9 mouse cellular contexts compared by ENCODE assay signal in the genomic region with DNA sequence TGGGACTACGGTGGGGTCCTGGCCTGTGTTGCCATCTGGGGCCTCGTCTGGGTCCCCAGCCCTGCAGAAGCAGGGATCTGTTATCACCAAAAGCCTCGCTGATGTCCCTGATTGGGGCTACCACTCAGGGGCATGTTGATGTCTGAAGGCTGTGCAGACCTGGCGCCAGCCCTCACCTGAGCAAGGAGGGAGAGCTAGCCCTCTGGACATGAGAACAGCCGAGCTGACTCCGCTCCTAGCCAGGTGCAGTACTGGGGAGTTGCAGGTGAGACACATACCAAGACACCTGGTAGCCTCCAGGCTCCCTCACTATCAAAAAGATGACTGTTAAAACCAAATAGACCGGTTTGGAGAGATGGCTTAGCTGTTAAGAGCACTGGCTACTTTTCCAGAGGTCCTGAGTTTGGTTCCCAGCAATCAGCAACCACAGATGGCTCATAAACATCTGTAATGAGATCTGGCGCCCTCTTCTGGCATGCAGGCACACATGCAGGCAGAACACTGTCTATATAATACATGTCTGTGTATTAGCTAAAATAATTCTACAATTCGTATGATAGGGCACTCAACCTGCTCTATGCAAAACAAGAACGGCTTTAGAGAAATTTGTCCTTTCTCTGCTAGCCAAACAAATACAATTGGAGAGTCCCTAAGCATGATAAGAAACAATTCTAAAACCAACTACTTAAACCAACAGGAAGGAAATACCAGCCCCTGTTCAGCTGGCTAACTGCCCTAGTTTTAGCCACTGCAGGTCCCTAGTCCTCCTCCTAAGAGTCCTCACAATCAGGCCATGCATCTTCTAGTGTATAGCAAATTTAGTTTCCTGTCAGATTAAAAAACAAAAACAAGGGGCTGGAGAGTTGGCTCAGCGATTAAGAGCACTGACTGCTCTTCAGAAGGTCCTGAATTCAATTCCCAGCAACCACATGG. TPM values are rescaled to one million over a fixed set of nuclear protein-coding genes. Genes with fewer than 3 reads are reported as not detected.
A peak's percentile ranks its signal among the peaks of the same experiment; 100 is the strongest.
DNase-seq lines count a peak whose midpoint lies in the region; ATAC-seq and TF ChIP-seq lines count a peak whose summit lies in the region.
"Had no signal": no experiment of that assay in that cellular context is flagged by ENCODE, and none has a peak within 500 bp of the region (broad histone marks: within the 10 kb centered on the region; RNA-seq: fewer than 3 reads in every experiment).

No protein-coding gene starts in this region.

- no peaks in the 10 kb centered on the region for H3K9me3 ChIP-seq in forebrain, postnatal 0 days (ENCODE audit: low read length)
- H3K9me3 ChIP-seq in forebrain, embryonic 12.5 days = no peaks in the 10 kb centered on the region
- no peaks in the 10 kb centered on the region for H3K9me3 ChIP-seq in midbrain, postnatal 0 days (ENCODE audit: low read length)
- no peaks in the 10 kb centered on the region for H3K9me3 ChIP-seq in midbrain, embryonic 16.5 days (replicated peaks; ENCODE audit: control insufficient read depth, low read length, poor library complexity, severe bottlenecking)
- H3K9me3 ChIP-seq in hindbrain, embryonic 12.5 days (replicated peaks) = no peaks in the 10 kb centered on the region
- H3K9me3 ChIP-seq: hindbrain, embryonic 15.5 days had no signal

- no peak for TF ChIP-seq POLR2A in cortical plate, adult 2 months (IDR thresholded peaks at IDR 0.05; ENCODE audit: extremely low read depth, insufficient read depth, low read length)

- H3K4me1 ChIP-seq in forebrain, postnatal 0 days (ENCODE audit: insufficient read depth) = no peaks in the 10 kb centered on the region
- H3K4me1 ChIP-seq in forebrain, embryonic 12.5 days = no peaks in the 10 kb centered on the region
- no peaks in the 10 kb centered on the region for H3K4me1 ChIP-seq in midbrain, postnatal 0 days (ENCODE audit: insufficient read depth, low read length)
- no peaks in the 10 kb centered on the region for H3K4me1 ChIP-seq in midbrain, embryonic 16.5 days (ENCODE audit: control insufficient read depth, insufficient read depth, low read length)
- H3K4me1 ChIP-seq in cortical plate, adult 2 months (ENCODE audit: control insufficient read depth, insufficient read depth, low read length) = no peaks in the 10 kb centered on the region
- H3K4me1 ChIP-seq in hindbrain, embryonic 12.5 days = no peaks in the 10 kb centered on the region
- H3K4me1 ChIP-seq: hindbrain, embryonic 15.5 days had no signal

- no peak overlapping the region for H3K9ac ChIP-seq in forebrain, postnatal 0 days
- H3K9ac ChIP-seq in forebrain, embryonic 12.5 days = no peak overlapping the region
- no peak overlapping the region for H3K9ac ChIP-seq in midbrain, postnatal 0 days (replicated peaks; ENCODE audit: low read length, poor library complexity, severe bottlenecking)
- H3K9ac ChIP-seq in midbrain, embryonic 16.5 days (ENCODE audit: low read depth, low read length) = no peak overlapping the region
- H3K9ac ChIP-seq in hindbrain, embryonic 12.5 days = no peak overlapping the region
- H3K9ac ChIP-seq: hindbrain, embryonic 15.5 days had no signal

- no peak overlapping the region for H3K27ac ChIP-seq in forebrain, postnatal 0 days (ENCODE audit: low read depth, low read length)
- no peak overlapping the region for H3K27ac ChIP-seq in forebrain, embryonic 12.5 days
- no peak overlapping the region for H3K27ac ChIP-seq in midbrain, postnatal 0 days (ENCODE audit: low read depth, low read length)
- H3K27ac ChIP-seq in midbrain, embryonic 16.5 days (ENCODE audit: low read length) = no peak overlapping the region
- H3K27ac ChIP-seq in cortical plate, adult 2 months (ENCODE audit: insufficient read depth, low read length) = no peak overlapping the region
- no peak overlapping the region for H3K27ac ChIP-seq in hindbrain, embryonic 12.5 days
- H3K27ac ChIP-seq: hindbrain, embryonic 15.5 days had no signal

- no peak for ATAC-seq in forebrain, postnatal 0 days
- ATAC-seq in forebrain, embryonic 12.5 days (ENCODE audit: low FRiP score) = no peak
- ATAC-seq in midbrain, postnatal 0 days (ENCODE audit: low FRiP score) = no peak
- no peak for ATAC-seq in midbrain, embryonic 16.5 days
- ATAC-seq in hindbrain, embryonic 12.5 days (ENCODE audit: low FRiP score) = no peak

- no peak overlapping the region for H3K4me3 ChIP-seq in forebrain, postnatal 0 days (ENCODE audit: low read depth, low read length)
- no peak overlapping the region for H3K4me3 ChIP-seq in forebrain, embryonic 12.5 days (replicated peaks)
- H3K4me3 ChIP-seq in midbrain, postnatal 0 days (ENCODE audit: low read depth, low read length) = no peak overlapping the region
- no peak overlapping the region for H3K4me3 ChIP-seq in midbrain, embryonic 16.5 days (ENCODE audit: low read depth, low read length)
- no peak overlapping the region for H3K4me3 ChIP-seq in cortical plate, adult 2 months (ENCODE audit: insufficient read depth, low read length)
- no peak overlapping the region for H3K4me3 ChIP-seq in hindbrain, embryonic 12.5 days
- H3K4me3 ChIP-seq: hindbrain, embryonic 15.5 days had no signal

- H3K27me3 ChIP-seq in forebrain, postnatal 0 days (ENCODE audit: insufficient read depth, low read length) = no peaks in the 10 kb centered on the region
- H3K27me3 ChIP-seq in forebrain, embryonic 12.5 days = no peaks in the 10 kb centered on the region
- no peaks in the 10 kb centered on the region for H3K27me3 ChIP-seq in midbrain, postnatal 0 days (ENCODE audit: insufficient read depth, low read length)
- no peaks in the 10 kb centered on the region for H3K27me3 ChIP-seq in midbrain, embryonic 16.5 days (ENCODE audit: control insufficient read depth, insufficient read depth, low read depth, low read length)
- no peaks in the 10 kb centered on the region for H3K27me3 ChIP-seq in hindbrain, embryonic 12.5 days
- H3K27me3 ChIP-seq: hindbrain, embryonic 15.5 days had no signal

- 77% methylated on average over 11 of the region's 11 CpGs for WGBS in forebrain, postnatal 0 days
- 79% methylated on average over 11 of the region's 11 CpGs for WGBS in forebrain, embryonic 12.5 days
- 73% methylated on average over 11 of the region's 11 CpGs for WGBS in midbrain, postnatal 0 days
- 76% methylated on average over 11 of the region's 11 CpGs for WGBS in midbrain, embryonic 16.5 days
- 76% methylated on average over 11 of the region's 11 CpGs for WGBS in hindbrain, embryonic 12.5 days

- H3K36me3 ChIP-seq in forebrain, postnatal 0 days (ENCODE audit: insufficient read depth) = no peaks in the 10 kb centered on the region
- no peaks in the 10 kb centered on the region for H3K36me3 ChIP-seq in forebrain, embryonic 12.5 days (replicated peaks)
- no peaks in the 10 kb centered on the region for H3K36me3 ChIP-seq in midbrain, postnatal 0 days (ENCODE audit: insufficient read depth, low read length)
- H3K36me3 ChIP-seq in midbrain, embryonic 16.5 days (ENCODE audit: control insufficient read depth, insufficient read depth, low read length) = no peaks in the 10 kb centered on the region
- no peaks in the 10 kb centered on the region for H3K36me3 ChIP-seq in hindbrain, embryonic 12.5 days
- H3K36me3 ChIP-seq: hindbrain, embryonic 15.5 days had no signal

- no peak overlapping the region for H3K4me2 ChIP-seq in forebrain, postnatal 0 days (ENCODE audit: low read depth)
- H3K4me2 ChIP-seq in forebrain, embryonic 12.5 days = no peak overlapping the region
- no peak overlapping the region for H3K4me2 ChIP-seq in midbrain, postnatal 0 days (ENCODE audit: low read depth, low read length, poor library complexity, severe bottlenecking)
- no peak overlapping the region for H3K4me2 ChIP-seq in midbrain, embryonic 16.5 days (ENCODE audit: low read length)
- H3K4me2 ChIP-seq in hindbrain, embryonic 12.5 days (replicated peaks) = no peak overlapping the region
- H3K4me2 ChIP-seq: hindbrain, embryonic 15.5 days had no signal

- TF ChIP-seq CTCF in forebrain, postnatal 0 days (IDR thresholded peaks at IDR 0.05; ENCODE audit: low read depth) = peak; percentile 39
- TF ChIP-seq CTCF in midbrain, postnatal 0 days (IDR thresholded peaks at IDR 0.05) = peak; percentile 56
- 0 out of 2 replicates have a peak, but pooled peaks have one; percentile 8 for TF ChIP-seq CTCF in cortical plate, adult 2 months (IDR thresholded peaks at IDR 0.05; ENCODE audit: extremely low read depth, insufficient read depth, low read length)

- DNase-seq in forebrain, postnatal 0 days = no peak
- DNase-seq in midbrain, postnatal 0 days (ENCODE audit: low spot score) = no peak
- peak; percentile 19 to 51 for DNase-seq in spleen, postnatal 10 days (ENCODE audit: low spot score in 2 of 2)
- DNase-seq in right cerebral cortex, postnatal 10 days (ENCODE audit: low spot score in 2 of 2) = no peak

RNA-seq across cellular contexts. Expression of a gene that starts 12.0 kb away (rescaled TPM):
- total RNA-seq in forebrain, postnatal 0 days (2014; rRNA removed) = not detected in 2 replicates
- polyA plus RNA-seq in forebrain, postnatal 0 days (2015; fragmentation: Nextera tagmentation; extraction: Ambion mirVana) = 0.88 and 2.0 TPM in 2 replicates
- polyA plus RNA-seq in forebrain, embryonic 12.5 days (2016; fragmentation: Nextera tagmentation; extraction: Ambion mirVana) = 0.73 and 0.75 TPM in 2 replicates
- total RNA-seq in midbrain, postnatal 0 days (2014; rRNA removed) = not detected in 2 replicates
- 1.1 and 1.5 TPM in 2 replicates for polyA plus RNA-seq in midbrain, postnatal 0 days (2015; fragmentation: Nextera tagmentation; extraction: Ambion mirVana)
- polyA plus RNA-seq in midbrain, embryonic 16.5 days (2015; fragmentation: Nextera tagmentation; extraction: Ambion mirVana) = 0.41 and 0.48 TPM in 2 replicates
- not detected in 2 replicates for polyA plus RNA-seq in cortical plate, adult 2 months (2012; rRNA removed)
- 1.5 TPM in 2 replicates for polyA plus RNA-seq in hindbrain, embryonic 12.5 days (2016; fragmentation: Nextera tagmentation; extraction: Ambion mirVana)

RNA-seq across cellular contexts. Expression of a gene that starts 42.0 kb away (rescaled TPM):
- 5.2 and 8.3 TPM in 2 replicates for total RNA-seq in forebrain, postnatal 0 days (2014; rRNA removed)
- polyA plus RNA-seq in forebrain, postnatal 0 days (2015; fragmentation: Nextera tagmentation; extraction: Ambion mirVana) = 2.2 and 3.1 TPM in 2 replicates
- 19.7 and 22.2 TPM in 2 replicates for polyA plus RNA-seq in forebrain, embryonic 12.5 days (2016; fragmentation: Nextera tagmentation; extraction: Ambion mirVana)
- 6.5 and 7.1 TPM in 2 replicates for total RNA-seq in midbrain, postnatal 0 days (2014; rRNA removed)
- polyA plus RNA-seq in midbrain, postnatal 0 days (2015; fragmentation: Nextera tagmentation; extraction: Ambion mirVana) = 2.8 TPM in 2 replicates
- 4.8 and 4.9 TPM in 2 replicates for polyA plus RNA-seq in midbrain, embryonic 16.5 days (2015; fragmentation: Nextera tagmentation; extraction: Ambion mirVana)
- 2.4 and 2.6 TPM in 2 replicates for polyA plus RNA-seq in cortical plate, adult 2 months (2012; rRNA removed)
- polyA plus RNA-seq in hindbrain, embryonic 12.5 days (2016; fragmentation: Nextera tagmentation; extraction: Ambion mirVana) = 27.9 and 28.7 TPM in 2 replicates

Comparison
In these comparisons a context has a peak if more than half of its experiments do, and no peak if none do; other contexts are left out.
1. DNase-seq: peak in spleen, postnatal 10 days (2 of 2); none in forebrain, postnatal 0 days (single experiment), midbrain, postnatal 0 days (single experiment) and right cerebral cortex, postnatal 10 days (0 of 2).
2. Peak in every context shown above with its lines, with median percentiles within 50 percentile points of each other: CTCF ChIP-seq.